Mouse (Mus musculus) midbrain, embryonic 16.5 days (tissue): ENCODE data around the gene Ntn3. TPM values are rescaled to one million over a fixed set of nuclear protein-coding genes. Genes with fewer than 3 reads are reported as not detected.

Source experiments
- ATAC-seq: fragments of 200-750 bp; cut with Nextera tagmentation; 2 replicates; pipeline ENCODE4 v1.8.0; 2017; ENCODE audit warnings: moderate TSS enrichment
- H3K27ac ChIP-seq: fragments of 300-500 bp; sonication (generic); 2 replicates; pipeline ENCODE4 v1.5.1; 2014; ENCODE audit warnings: mild to moderate bottlenecking, low read length, mixed read lengths
- H3K27me3 ChIP-seq: fragments of 300-500 bp; sonication (generic); 2 replicates; pipeline ENCODE4 v1.6.1; 2014; ENCODE audit warnings: low read depth, low read length, mixed read lengths; ENCODE audit not compliant: control insufficient read depth, insufficient read depth
- H3K36me3 ChIP-seq: fragments of 300-500 bp; sonication (generic); 2 replicates; pipeline ENCODE4 v1.6.1; 2014; ENCODE audit warnings: mild to moderate bottlenecking, low read length, moderate library complexity, mixed read lengths; ENCODE audit not compliant: control insufficient read depth, insufficient read depth
- H3K4me1 ChIP-seq: fragments of 300-500 bp; sonication (generic); 2 replicates; pipeline ENCODE4 v1.6.1; 2014; ENCODE audit warnings: mild to moderate bottlenecking, low read length, mixed read lengths; ENCODE audit not compliant: control insufficient read depth, insufficient read depth
- H3K4me2 ChIP-seq: fragments of 300-500 bp; sonication (generic); 2 replicates; pipeline ENCODE4 v1.6.1; 2014; ENCODE audit warnings: mild to moderate bottlenecking, low read length, mixed read lengths
- H3K4me3 ChIP-seq: fragments of 300-500 bp; sonication (generic); 2 replicates; pipeline ENCODE4 v1.5.1; 2014; ENCODE audit warnings: low read depth, mild to moderate bottlenecking, low read length, moderate library complexity, mixed read lengths
- H3K9ac ChIP-seq: fragments of 300-500 bp; sonication (generic); 2 replicates; pipeline ENCODE4 v1.6.1; 2014; ENCODE audit warnings: low read depth, low read length, mixed read lengths
- H3K9me3 ChIP-seq: fragments of 300-500 bp; sonication (generic); replicated peaks from 2 replicates; pipeline ENCODE4 v1.6.1; 2014; ENCODE audit warnings: mild to moderate bottlenecking, low read length, mixed read lengths; ENCODE audit not compliant: control insufficient read depth, poor library complexity, severe bottlenecking
- WGBS: fragments of 180-500 bp; shearing (Covaris S2); extraction: QIAGEN DNeasy Blood & Tissue Kit; methylation state at CpG from one replicate; pipeline ENCODE4 v1.1.7; 2014; 5-methylcytosine and 5-hydroxymethylcytosine counted together
- polyA plus RNA-seq: library from polyadenylated mRNA; unstranded; fragments of >200 nt; fragmentation: Nextera tagmentation; extraction: Ambion mirVana; gene quantifications from 2 replicates; pipeline ENCODE4 v1.2.1, GENCODE M21; 2015

The Ntn3 gene
- polyA plus RNA-seq, 1 experiment from 2014 or later: 4.4 TPM

DNA sequence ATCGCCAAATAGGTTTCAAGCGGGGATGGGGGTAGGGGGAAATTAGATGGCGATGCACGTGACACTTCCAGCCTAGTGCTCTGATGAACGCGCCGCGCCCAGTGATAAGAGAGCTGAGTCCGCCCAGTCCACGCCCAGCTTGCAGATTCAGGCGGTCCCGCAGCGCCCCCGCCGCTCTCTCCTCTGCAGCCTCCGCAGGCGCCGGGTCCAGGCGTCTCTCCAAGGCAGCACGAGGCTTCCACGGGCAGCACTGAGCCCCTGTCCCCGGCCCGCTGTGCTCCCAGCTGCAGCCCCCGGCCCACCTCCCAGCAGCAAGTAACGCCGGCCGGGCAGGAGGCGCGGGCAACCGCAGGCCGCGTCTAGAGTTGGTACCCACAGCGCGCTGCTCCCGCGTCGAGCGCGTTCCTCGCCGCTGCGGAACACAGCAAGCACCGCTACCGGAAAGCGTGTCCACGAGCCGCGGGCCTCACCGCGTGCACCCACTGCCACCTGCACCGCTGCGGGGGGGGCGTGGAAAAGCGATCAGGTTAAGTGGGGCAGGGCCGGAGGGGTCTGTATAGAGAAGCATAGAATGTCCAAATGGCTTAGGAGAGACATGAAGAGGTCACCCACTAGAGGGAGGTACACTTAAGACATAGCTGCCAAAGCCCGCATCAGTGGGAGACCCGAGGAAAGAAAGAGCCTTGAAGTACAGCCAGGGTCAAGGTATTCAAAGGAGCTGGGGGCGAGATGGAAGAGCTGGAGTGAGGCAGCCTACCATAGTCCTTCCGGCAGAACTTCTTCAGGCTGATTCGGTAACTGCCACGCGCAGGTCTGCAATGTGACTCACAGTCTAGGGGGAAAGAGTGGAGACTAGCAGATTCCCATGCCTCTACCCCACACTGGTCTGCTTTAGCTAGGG, 2.6 kb downstream of the Ntn3 start:
- Histone ChIP-seq H3K4me3 (peak overlapping the region; percentile 79), H3K9me3 (no peaks in the 10 kb centered on the region), H3K4me1 (peaks cover 69% of the 10 kb centered on the region), H3K4me2 (peak overlapping the region; percentile 95), H3K27ac (peak overlapping the region; percentile 86), H3K36me3 (no peaks in the 10 kb centered on the region), H3K27me3 (no peaks in the 10 kb centered on the region; the same call in 1 of the 2 replicates), H3K9ac (peak overlapping the region; percentile 79)
- ATAC-seq: peak; percentile 16
- WGBS: 6% methylated on average over 62 of the region's 62 CpGs

DNA sequence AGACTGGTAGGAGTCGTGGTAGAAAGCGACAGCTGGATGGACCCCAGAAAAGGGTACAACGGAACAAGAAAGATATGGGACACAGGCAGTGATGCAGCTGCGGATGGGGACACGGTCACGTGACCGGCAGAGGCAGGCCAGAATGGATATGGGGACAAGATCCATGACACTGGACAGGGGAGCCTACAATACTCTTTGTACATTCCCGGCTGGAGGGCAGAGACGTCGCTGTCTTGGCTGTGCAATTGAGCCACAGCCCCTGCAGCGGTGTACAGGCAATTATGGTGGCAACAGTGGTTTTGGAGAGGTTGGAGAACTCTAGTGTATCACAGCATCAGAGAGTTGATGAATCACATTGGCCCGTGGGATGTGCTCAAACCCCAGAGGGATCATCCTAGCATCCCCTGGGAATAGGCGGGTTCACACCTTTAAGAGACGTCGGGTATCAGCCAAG, 3.4 kb downstream of the Ntn3 start:
- WGBS: 5% methylated on average over 15 of the region's 15 CpGs
- no peaks in the 10 kb centered on the region for H3K36me3 ChIP-seq
- no peaks in the 10 kb centered on the region for H3K9me3 ChIP-seq
- peak overlapping the region; percentile 93 for H3K9ac ChIP-seq
- H3K27ac ChIP-seq: peak overlapping the region; percentile 86
- H3K4me2 ChIP-seq: peak overlapping the region; percentile 95
- no peaks in the 10 kb centered on the region; the same call in 1 of the 2 replicates for H3K27me3 ChIP-seq
- H3K4me1 ChIP-seq: peaks cover 62% of the 10 kb centered on the region
- H3K4me3 ChIP-seq: peak overlapping the region; percentile 79
- ATAC-seq: peak; percentile 41

DNA sequence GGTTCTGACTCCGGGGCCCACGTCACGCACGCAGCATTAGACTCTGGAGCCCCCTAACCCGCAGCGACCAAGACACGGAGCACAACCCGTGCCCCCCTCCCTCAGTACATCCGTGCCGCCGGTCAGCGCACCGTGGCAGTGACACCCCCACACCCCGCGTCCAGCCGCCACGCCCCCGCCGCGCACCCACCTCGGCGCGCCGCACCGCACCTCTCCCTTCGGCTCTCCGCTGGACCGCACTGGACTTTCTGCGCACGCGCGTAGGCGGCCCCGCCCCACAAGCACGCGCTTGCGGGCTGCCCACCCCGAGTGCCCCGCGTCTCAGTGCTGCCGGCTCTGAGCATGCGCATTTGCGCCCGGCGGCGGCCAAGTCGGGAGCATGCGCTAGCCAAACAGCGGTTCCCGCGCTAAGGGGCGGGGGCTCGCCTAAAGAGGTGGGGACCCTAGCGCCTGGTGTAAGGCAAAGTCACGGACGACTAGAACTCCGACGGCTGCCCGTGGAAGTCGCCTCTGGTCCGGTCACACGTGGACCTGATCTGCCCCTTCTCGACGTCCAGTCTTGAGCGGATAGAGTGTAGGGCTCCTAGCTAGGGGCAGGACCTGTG, 3.9 kb downstream of the Ntn3 start, which contains the start of gene Tbc1d24:
Tbc1d24 (minus strand) TSS at position 279 of the 605 bp plus-strand sequence.
- Histone ChIP-seq H3K27me3 (no peaks in the 10 kb centered on the region; the same call in 1 of the 2 replicates), H3K36me3 (no peaks in the 10 kb centered on the region), H3K4me2 (peak within 1 kb of the TSS; percentile 95), H3K9me3 (no peaks in the 10 kb centered on the region), H3K4me1 (peaks cover 59% of the 10 kb centered on the region), H3K27ac (peak within 1 kb of the TSS; percentile 86), H3K4me3 (peak within 1 kb of the TSS; percentile 79), H3K9ac (peak within 1 kb of the TSS; percentile 93)
- 0% methylated on average over 57 of the region's 65 CpGs for WGBS
- peak; percentile 79 for ATAC-seq

DNA sequence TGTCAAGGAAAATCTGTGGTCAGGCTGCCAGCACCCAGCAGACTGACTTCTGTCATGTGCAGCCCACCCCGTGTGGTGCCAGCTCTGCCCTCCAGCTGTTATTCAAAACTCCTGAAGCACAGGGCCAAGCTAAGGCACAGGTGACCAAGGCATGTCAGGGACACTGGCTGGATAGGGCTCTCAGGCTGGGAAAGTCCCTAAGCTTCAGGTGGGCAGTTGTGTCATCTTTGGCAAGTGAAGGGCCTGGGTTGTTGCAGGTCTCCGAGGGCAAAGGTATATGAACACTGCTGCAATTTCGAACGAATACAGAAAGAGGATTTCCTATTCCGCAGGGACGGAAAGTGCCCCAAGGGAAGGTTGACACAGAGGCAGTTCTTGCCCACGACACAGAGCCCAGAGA, 4.5 kb downstream of the Ntn3 start:
- no peaks in the 10 kb centered on the region for H3K36me3 ChIP-seq
- H3K27ac ChIP-seq: peak overlapping the region; percentile 86
- H3K4me3 ChIP-seq: peak overlapping the region; percentile 79
- no peaks in the 10 kb centered on the region; the same call in 1 of the 2 replicates for H3K27me3 ChIP-seq
- H3K4me2 ChIP-seq: peak overlapping the region; percentile 95
- H3K4me1 ChIP-seq: peaks cover 59% of the 10 kb centered on the region
- H3K9ac ChIP-seq: peak overlapping the region; percentile 93
- 12% methylated on average over 7 of the region's 7 CpGs for WGBS
- H3K9me3 ChIP-seq: no peaks in the 10 kb centered on the region
- 0 out of 2 replicates have a peak, but pooled peaks have one; percentile 1 for ATAC-seq

DNA sequence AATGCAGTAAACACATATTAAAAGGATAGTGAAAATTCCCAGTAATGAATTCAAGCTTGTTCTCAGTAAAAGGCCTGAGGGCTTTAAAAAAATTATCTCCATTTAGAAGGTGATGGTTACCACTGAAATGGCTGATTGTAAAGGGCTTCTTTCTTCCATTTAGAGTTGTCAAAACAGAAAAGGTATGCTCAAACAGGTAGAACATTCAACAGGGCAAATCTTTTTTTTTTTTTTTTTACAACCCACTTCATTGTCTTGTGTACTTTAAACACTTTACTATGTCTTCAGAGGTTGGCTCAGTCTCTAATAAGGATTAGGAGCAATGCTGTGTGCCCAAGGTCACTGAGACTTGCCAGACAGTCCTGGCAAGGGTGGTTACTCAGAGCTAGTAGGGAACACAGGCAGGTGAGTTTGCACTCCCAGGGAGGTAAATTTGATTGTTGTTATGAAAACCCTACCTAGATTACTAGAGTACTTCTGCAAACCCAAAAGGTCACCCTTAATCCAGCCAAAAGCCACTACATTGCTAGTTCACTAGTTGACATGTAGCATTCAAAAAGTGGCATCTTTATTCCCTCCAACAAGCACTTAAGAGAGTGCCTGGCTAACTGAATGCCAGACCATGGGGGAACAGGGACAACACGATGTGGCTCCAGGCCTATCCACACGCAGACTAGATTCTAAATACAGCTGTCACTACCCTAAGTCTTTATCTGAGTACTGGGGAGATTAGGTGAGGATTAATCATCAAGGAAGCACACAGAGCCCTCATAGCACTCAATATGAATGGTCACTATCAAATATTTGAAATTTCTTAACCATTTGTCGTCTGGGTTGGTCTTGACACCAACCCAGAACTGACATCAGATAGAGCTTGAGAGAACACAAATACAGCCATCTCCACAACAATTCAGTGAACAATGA, 5.5 kb downstream of the Ntn3 start:
- Histone ChIP-seq H3K27me3 (no peaks in the 10 kb centered on the region; the same call in 1 of the 2 replicates), H3K36me3 (no peaks in the 10 kb centered on the region), H3K27ac (no peak overlapping the region), H3K4me3 (peak overlapping the region; percentile 79), H3K4me2 (peak overlapping the region; percentile 95), H3K4me1 (peaks cover 52% of the 10 kb centered on the region), H3K9me3 (no peaks in the 10 kb centered on the region), H3K9ac (peak overlapping the region; percentile 93)
- WGBS: 64% methylated on average over 3 of the region's 3 CpGs
- ATAC-seq: no peak

DNA sequence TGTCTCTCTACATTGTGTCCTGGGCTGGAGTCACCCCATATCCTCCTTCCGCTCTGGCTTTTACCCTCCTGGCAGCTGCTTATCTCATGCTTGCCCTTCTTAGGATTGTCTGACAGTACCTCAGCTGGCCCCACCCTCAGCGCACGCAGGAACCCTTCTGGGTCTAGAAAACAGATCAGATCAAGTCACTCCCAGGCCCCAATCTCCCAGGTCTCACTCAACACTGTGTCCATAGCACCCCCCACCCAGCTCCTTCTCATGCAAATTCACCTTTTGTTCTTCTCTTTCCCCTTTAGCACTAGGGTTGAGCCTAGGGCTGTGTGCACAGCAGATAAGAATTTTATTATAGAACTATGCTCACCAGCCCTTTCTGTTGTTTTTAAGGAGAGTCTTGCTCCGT, 6.3 kb downstream of the Ntn3 start:
- Histone ChIP-seq H3K4me2 (peak overlapping the region; percentile 95), H3K27ac (no peak overlapping the region), H3K4me1 (peaks cover 44% of the 10 kb centered on the region), H3K9me3 (no peaks in the 10 kb centered on the region), H3K4me3 (no peak overlapping the region), H3K36me3 (no peaks in the 10 kb centered on the region), H3K9ac (peak overlapping the region; percentile 35; the same call in 1 of the 2 replicates), H3K27me3 (no peaks in the 10 kb centered on the region; the same call in 1 of the 2 replicates)
- ATAC-seq: no peak
- 30% methylated on average over 4 of the region's 4 CpGs for WGBS

DNA sequence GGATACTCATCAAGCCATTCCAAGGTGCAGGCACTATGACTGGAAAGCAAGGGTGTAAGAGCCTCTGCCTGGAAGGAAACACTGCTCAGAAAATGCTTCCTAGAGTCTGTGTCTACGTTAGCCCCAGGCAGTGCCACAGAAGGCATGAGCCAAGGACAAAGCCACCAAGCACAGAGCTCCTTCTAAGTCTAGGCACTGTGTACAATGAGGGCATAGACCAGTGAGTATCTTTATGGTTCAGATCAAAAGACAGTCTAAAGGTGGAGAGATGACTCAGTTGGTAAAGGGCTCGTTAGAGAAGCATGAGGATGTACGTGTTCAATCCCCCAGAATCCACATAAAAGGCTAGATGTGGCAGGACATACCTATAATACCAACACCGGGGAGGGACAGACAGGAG, 8.2 kb downstream of the Ntn3 start:
- no peak overlapping the region for H3K27ac ChIP-seq
- WGBS: 76% methylated on average over 4 of the region's 4 CpGs
- no peaks in the 10 kb centered on the region for H3K27me3 ChIP-seq
- H3K36me3 ChIP-seq: no peaks in the 10 kb centered on the region
- H3K9me3 ChIP-seq: no peaks in the 10 kb centered on the region
- H3K4me2 ChIP-seq: no peak overlapping the region
- ATAC-seq: no peak
- peaks cover 26% of the 10 kb centered on the region for H3K4me1 ChIP-seq
- no peak overlapping the region for H3K9ac ChIP-seq
- H3K4me3 ChIP-seq: no peak overlapping the region

DNA sequence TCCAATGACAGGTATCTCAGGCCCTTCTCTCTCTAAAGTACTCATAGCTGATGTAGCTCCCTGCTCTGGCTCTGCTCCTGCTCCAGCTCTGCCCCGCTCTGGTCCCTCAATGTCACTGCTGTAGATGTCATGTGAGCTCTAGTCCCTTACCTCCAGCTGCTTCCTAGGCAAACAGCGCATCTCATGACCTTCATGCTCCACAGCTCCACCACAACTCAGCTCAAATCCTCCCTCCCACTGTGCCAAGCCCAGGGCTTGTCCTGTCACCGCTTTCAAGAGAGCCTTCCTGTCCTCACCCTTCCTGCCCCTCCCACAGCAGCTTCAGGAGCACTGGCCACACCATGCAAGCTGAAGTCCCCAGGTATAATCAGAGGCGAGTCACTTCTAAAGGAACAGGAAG, 9.6 kb downstream of the Ntn3 start:
- no peak overlapping the region for H3K4me3 ChIP-seq
- no peaks in the 10 kb centered on the region for H3K36me3 ChIP-seq
- no peak overlapping the region for H3K9ac ChIP-seq
- H3K4me1 ChIP-seq: peaks cover 21% of the 10 kb centered on the region
- H3K27me3 ChIP-seq: no peaks in the 10 kb centered on the region
- no peak overlapping the region for H3K27ac ChIP-seq
- no peak overlapping the region for H3K4me2 ChIP-seq
- WGBS: 76% methylated on average over 4 of the region's 4 CpGs
- ATAC-seq: no peak
- H3K9me3 ChIP-seq: no peaks in the 10 kb centered on the region
